Mouse (Mus musculus) heart, embryonic 12.5 days (tissue): ENCODE measurements around the gene Med28. TPM values are rescaled to one million over a fixed set of nuclear protein-coding genes. Genes with fewer than 3 reads are reported as not detected.
A peak's percentile ranks its signal among the peaks of the same experiment; 100 is the strongest.

Experiments
- ATAC-seq: fragments of 200-750 bp; cut with Nextera tagmentation; 2 replicates; pipeline ENCODE4 v1.8.0; 2017; ENCODE audit warnings: moderate TSS enrichment, moderate library complexity; ENCODE audit not compliant: insufficient number of reproducible peaks, low FRiP score
- H3K27ac ChIP-seq: fragments of 300-500 bp; sonication (generic); 2 replicates; pipeline ENCODE4 v1.5.1; 2016; ENCODE audit warnings: mild to moderate bottlenecking, moderate library complexity; ENCODE audit not compliant: poor library complexity, severe bottlenecking
- H3K27me3 ChIP-seq: fragments of 300-500 bp; sonication (generic); replicated peaks from 2 replicates; pipeline ENCODE4 v1.6.1; 2016; ENCODE audit warnings: mild to moderate bottlenecking, moderate library complexity
- H3K36me3 ChIP-seq: fragments of 300-500 bp; sonication (generic); 2 replicates; pipeline ENCODE4 v1.6.1; 2016; ENCODE audit warnings: mild to moderate bottlenecking, moderate library complexity
- H3K4me1 ChIP-seq: fragments of 300-500 bp; sonication (generic); replicated peaks from 2 replicates; pipeline ENCODE4 v1.6.1; 2016; ENCODE audit warnings: mild to moderate bottlenecking
- H3K4me2 ChIP-seq: fragments of 300-500 bp; sonication (generic); 2 replicates; pipeline ENCODE4 v1.6.1; 2016; ENCODE audit warnings: mild to moderate bottlenecking, moderate library complexity
- H3K4me3 ChIP-seq: fragments of 300-500 bp; sonication (generic); 2 replicates; pipeline ENCODE4 v1.5.1; 2016; ENCODE audit warnings: mild to moderate bottlenecking
- H3K9ac ChIP-seq: fragments of 300-500 bp; sonication (generic); 2 replicates; pipeline ENCODE4 v1.6.1; 2016; ENCODE audit warnings: mild to moderate bottlenecking, moderate library complexity
- H3K9me3 ChIP-seq: fragments of 300-500 bp; sonication (generic); replicated peaks from 2 replicates; pipeline ENCODE4 v1.6.1; 2016; ENCODE audit warnings: mild to moderate bottlenecking, moderate library complexity
- WGBS: fragments of 180-500 bp; shearing (Covaris S2); methylation state at CpG from one replicate; pipeline ENCODE4 v1.1.7; 2016; 5-methylcytosine and 5-hydroxymethylcytosine counted together
- polyA plus RNA-seq: library from polyadenylated mRNA; unstranded; fragments of >200 nt; fragmentation: Nextera tagmentation; extraction: Ambion mirVana; gene quantifications from 2 replicates; pipeline ENCODE4 v1.2.1, GENCODE M21; 2016

Gene Med28
- polyA plus RNA-seq, 1 experiment from 2014 or later = 183 TPM

DNA sequence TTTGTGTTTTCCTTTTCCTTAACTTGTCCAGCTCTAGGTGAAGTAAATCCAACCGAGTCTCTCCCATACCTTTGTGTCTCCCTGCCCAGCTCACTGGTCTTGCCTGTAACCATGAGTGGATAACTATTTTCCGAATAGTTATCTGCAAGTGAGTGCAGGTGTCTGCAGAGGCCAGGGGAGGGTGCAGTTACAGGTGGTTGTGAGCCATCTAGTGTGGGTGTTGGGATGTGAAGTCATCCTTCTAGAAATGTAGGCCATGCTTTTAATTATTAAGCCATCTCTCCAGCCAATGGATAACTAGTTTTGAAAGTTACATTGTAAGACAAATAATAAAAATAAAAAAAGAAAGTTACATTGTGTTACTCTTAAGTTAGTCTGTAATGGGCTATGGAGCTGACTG, 6.5 kb upstream of the Med28 start:
- no peak overlapping the region for H3K9ac ChIP-seq
- H3K27ac ChIP-seq = no peak overlapping the region
- no peaks in the 10 kb centered on the region for H3K9me3 ChIP-seq
- no peaks in the 10 kb centered on the region for H3K27me3 ChIP-seq
- H3K4me1 ChIP-seq = no peaks in the 10 kb centered on the region
- 85% methylated on average over 2 of the region's 2 CpGs for WGBS
- H3K36me3 ChIP-seq = peaks cover 49% of the 10 kb centered on the region
- ATAC-seq = no peak
- H3K4me2 ChIP-seq = no peak overlapping the region
- H3K4me3 ChIP-seq = no peak overlapping the region

DNA sequence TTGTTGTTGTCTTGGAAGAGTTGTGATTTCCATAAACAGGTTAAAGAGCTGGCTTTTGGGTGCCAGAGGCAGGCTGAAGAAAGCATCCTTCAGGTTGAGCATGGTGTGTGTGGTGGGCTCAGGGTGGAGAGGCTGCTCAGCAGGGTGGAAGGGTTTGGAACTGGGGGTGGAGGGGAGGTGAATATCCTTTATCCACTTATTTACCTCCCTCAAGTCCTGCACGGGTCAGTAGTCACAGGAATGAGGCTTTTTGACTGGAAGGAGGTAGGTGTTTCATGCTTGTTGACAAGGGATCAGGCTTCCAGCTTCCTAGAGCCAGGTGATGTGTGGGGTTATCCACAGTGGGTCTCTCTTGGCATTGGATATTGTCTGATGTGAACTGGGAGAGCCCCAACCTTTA, 5.4 kb upstream of the Med28 start:
- no peak for ATAC-seq

DNA sequence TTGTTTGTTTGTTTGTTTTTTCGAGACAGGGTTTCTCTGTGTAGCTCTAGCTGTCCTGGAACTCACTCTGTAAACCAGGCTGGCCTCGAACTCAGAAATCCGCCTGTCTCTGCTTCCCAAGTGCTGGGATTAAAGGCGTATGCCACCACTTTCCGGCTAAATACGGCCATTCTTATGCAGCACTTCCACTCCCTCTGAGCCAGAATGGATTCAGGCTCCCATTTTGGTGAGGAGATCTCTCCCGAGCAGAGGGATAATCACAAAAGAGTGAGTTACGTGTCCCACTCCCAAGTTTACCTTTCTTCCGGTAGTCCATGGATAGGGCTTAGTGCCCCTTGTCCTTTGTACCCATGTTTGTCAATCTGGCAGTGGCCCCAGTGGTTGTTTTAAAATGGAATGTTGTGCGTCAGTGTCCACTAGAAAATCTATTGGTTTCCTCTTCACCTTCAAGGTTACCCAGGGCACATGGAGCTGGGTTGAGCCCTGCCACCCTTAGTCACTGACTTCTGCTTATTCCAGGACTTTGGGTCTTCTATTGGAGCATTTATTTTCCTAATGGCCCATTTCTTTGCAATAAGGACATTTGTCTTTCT, 4.8 kb upstream of the Med28 start:
- Histone ChIP-seq H3K36me3 (peaks cover 38% of the 10 kb centered on the region), H3K4me3 (no peak overlapping the region), H3K27me3 (no peaks in the 10 kb centered on the region), H3K4me1 (no peaks in the 10 kb centered on the region; the same call in 1 of the 2 replicates), H3K9me3 (no peaks in the 10 kb centered on the region), H3K4me2 (no peak overlapping the region), H3K9ac (no peak overlapping the region), H3K27ac (no peak overlapping the region)
- no peak for ATAC-seq
- 88% methylated on average over 10 of the region's 10 CpGs for WGBS

More for the DNA sequence above, 5.4 kb upstream of the Med28 start:
- no peak overlapping the region for H3K4me2 ChIP-seq
- no peaks in the 10 kb centered on the region for H3K9me3 ChIP-seq
- no peak overlapping the region for H3K4me3 ChIP-seq
- no peak overlapping the region for H3K9ac ChIP-seq
- no peaks in the 10 kb centered on the region for H3K4me1 ChIP-seq
- no peak overlapping the region for H3K27ac ChIP-seq
- peaks cover 44% of the 10 kb centered on the region for H3K36me3 ChIP-seq
- H3K27me3 ChIP-seq = no peaks in the 10 kb centered on the region
- 72% methylated on average over 1 of the region's 1 CpGs for WGBS

DNA sequence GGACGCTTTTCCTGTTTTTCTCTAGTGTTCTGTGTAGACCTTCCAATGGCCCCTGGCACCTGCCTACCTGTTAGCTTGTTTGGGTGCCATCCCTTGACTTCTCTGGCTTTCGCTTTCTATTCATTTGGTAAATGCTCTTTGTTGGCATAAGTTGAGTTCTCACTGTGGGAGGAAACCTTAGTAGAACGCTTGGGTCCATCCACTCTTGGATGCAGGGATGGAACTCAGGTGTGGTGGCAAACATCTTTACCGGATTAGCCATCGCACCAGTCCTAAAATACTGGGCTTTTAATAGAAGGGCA, 731 bp downstream of the Med28 start:
- H3K4me1 ChIP-seq = peaks cover 14% of the 10 kb centered on the region
- H3K4me3 ChIP-seq = peak overlapping the region; percentile 83
- H3K9ac ChIP-seq = peak overlapping the region; percentile 90
- H3K27ac ChIP-seq = no peak overlapping the region
- H3K4me2 ChIP-seq = peak overlapping the region; percentile 89
- WGBS = 2% methylated on average over 5 of the region's 5 CpGs
- no peaks in the 10 kb centered on the region for H3K9me3 ChIP-seq
- no peak for ATAC-seq
- H3K27me3 ChIP-seq = no peaks in the 10 kb centered on the region
- peaks cover 21% of the 10 kb centered on the region for H3K36me3 ChIP-seq

DNA sequence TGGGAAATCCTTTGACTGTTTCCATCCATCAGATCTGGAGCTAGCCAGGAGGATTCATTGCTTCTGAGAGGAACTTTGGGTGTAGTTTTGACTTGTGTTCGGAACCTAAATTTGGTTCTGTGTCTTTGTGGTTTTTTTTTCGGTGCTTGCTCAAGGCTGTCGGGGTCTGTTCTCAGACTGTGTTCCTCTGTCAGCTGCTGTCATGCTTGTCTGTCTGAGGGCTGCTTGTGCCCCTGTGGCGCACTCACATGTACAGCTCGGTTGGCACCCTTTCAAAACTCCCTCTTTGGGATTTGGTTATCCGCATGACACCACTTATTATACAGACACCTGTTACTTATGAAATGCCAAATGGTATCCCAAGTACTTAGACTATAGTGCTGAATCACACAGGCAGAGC, 1.6 kb downstream of the Med28 start:
- no peak for ATAC-seq
- peak overlapping the region; percentile 83 for H3K4me3 ChIP-seq
- H3K27ac ChIP-seq = no peak overlapping the region
- no peaks in the 10 kb centered on the region for H3K27me3 ChIP-seq
- 91% methylated on average over 6 of the region's 6 CpGs for WGBS
- H3K4me1 ChIP-seq = peaks cover 14% of the 10 kb centered on the region
- no peak overlapping the region for H3K9ac ChIP-seq
- H3K9me3 ChIP-seq = no peaks in the 10 kb centered on the region
- H3K36me3 ChIP-seq = peaks cover 30% of the 10 kb centered on the region
- H3K4me2 ChIP-seq = peak overlapping the region; percentile 89

DNA sequence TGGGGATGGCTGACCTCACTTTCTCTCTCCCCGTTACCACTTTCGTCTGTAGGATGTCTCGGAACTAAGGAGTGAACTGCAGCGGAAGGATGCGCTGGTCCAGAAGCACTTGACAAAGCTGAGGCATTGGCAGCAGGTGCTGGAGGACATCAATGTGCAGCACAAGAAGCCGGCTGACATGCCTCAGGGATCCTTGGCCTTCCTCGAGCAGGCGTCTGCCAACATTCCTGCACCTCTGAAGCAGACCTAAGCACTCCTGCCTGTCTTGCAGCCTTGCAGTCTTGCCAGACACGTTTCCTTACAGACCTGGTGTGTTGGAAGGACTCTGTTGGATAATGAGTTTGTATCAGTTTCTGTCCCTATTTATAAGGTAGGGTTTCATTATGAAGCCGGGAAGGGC, 5.1 kb downstream of the Med28 start:
- Histone ChIP-seq H3K4me1 (peaks cover 14% of the 10 kb centered on the region), H3K27ac (no peak overlapping the region), H3K4me2 (no peak overlapping the region), H3K36me3 (peaks cover 46% of the 10 kb centered on the region), H3K4me3 (no peak overlapping the region), H3K9ac (no peak overlapping the region), H3K27me3 (no peaks in the 10 kb centered on the region), H3K9me3 (no peaks in the 10 kb centered on the region)
- WGBS = 91% methylated on average over 10 of the region's 10 CpGs
- no peak for ATAC-seq

DNA sequence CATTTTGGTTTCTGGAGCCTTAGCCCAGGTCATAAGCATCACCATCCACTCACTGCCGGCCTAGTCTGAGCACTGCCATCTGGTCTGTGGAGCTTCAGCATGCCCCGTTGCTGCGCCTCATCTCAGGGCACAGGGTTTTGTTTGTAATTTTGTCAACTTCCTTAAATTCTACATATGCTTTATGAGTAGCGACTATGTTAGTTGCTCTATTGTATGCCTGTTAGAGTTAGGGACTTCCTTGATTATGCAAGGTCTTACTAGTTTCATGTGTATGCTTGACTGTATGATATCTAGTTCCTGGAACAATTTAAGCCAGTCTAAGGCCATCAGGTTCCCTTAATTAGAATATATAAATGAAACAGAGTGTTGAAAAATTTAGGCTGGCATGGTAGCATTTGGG, 6.3 kb downstream of the Med28 start:
- Histone ChIP-seq H3K9me3 (no peaks in the 10 kb centered on the region), H3K4me1 (peaks cover 8% of the 10 kb centered on the region), H3K36me3 (peaks cover 55% of the 10 kb centered on the region), H3K27me3 (no peaks in the 10 kb centered on the region), H3K27ac (no peak overlapping the region), H3K4me2 (no peak overlapping the region), H3K4me3 (no peak overlapping the region), H3K9ac (no peak overlapping the region)
- 96% methylated on average over 4 of the region's 4 CpGs for WGBS
- no peak for ATAC-seq

DNA sequence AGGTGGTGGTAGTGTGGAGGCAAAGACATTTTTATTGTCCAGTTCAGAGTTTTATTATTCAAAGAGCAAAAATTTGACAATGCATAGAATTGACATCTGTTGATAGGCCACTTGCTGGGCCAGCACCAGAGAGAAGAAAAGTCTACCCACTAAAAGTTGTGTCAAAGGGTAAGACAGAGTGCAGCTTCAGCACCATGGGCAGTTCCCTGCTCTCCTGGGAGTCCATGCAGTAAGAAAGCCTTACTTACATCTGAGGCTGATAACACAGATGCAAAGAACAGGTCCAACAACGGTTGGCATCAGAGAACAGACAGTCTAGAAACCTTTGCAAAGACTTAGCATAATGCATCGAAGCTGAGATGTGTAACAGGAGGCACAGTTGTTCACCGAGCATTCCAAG, 9.7 kb downstream of the Med28 start:
- 80% methylated on average over 3 of the region's 3 CpGs for WGBS
- no peaks in the 10 kb centered on the region for H3K27me3 ChIP-seq
- no peak overlapping the region for H3K27ac ChIP-seq
- no peaks in the 10 kb centered on the region for H3K9me3 ChIP-seq
- H3K4me2 ChIP-seq = no peak overlapping the region
- no peak overlapping the region for H3K9ac ChIP-seq
- H3K4me3 ChIP-seq = no peak overlapping the region
- H3K4me1 ChIP-seq = no peaks in the 10 kb centered on the region
- no peak for ATAC-seq
- peaks cover 50% of the 10 kb centered on the region for H3K36me3 ChIP-seq

DNA sequence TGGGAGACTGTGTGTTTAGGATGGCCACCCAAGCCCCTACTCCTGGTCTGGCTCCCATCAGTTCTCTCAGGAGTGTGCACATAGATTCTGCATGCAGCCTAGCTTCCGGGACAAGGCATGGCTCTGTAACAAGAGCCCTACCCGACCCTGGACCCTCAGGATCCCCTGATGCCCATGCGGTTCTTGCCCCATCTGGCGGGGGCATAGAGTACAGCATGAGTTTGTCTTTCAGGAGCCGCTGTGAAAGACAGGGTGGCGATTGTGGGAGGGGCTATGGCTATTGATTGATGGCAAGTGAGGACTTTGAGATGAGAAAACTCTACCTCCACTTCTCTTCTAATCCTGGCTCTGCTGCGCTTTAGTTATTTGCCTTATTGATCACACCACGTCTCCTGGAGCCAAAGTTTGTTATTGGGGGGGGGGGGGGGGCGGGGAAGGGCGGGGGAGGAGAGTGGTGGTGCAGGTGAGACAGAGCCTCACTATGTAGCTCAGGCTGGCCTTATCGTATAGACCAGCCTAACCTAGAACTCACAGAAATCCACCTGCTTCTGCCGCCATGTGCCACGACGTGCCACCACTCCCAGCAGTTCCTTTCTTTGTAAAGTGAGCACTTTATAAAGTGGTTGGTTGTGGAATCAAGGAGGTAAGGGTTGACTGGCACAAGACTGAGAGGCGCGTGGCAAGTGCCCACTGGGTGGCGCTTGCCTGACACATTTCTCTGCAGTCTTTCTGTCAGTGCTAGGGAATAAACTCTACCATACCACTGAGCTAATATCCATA, 14.5 kb downstream of the Med28 start:
- ATAC-seq = 0 out of 2 replicates have a peak, but pooled peaks have one; percentile 33
- 7% methylated on average over 17 of the region's 17 CpGs for WGBS
- no peak overlapping the region for H3K27ac ChIP-seq
- no peaks in the 10 kb centered on the region for H3K4me1 ChIP-seq
- no peak overlapping the region for H3K9ac ChIP-seq
- no peak overlapping the region for H3K4me3 ChIP-seq
- peak overlapping the region; percentile 28 for H3K4me2 ChIP-seq
- 0 out of 2 replicates have a peak, but pooled peaks cover 4% of the 10 kb centered on the region for H3K27me3 ChIP-seq
- no peaks in the 10 kb centered on the region for H3K9me3 ChIP-seq
- peaks cover 13% of the 10 kb centered on the region for H3K36me3 ChIP-seq

DNA sequence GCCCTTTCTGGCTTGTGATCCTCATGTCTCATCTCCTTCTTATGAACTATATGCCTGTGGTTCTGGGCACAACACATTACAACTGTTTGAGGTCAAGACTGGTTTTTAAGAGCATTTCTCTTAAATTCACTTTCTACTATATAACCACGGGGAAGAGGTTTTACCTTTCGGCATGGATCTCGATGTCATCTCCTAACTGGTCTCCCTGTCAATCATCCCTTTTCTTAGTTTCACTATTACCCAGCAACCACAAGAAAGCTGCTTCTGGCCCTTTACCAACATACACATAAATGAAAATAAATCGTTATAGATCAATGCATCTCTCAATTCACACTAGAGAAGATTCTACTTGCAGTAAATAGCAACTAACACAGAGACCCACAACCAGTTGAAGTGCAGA, 15.1 kb downstream of the Med28 start:
- Histone ChIP-seq H3K4me3 (no peak overlapping the region), H3K36me3 (peaks cover 13% of the 10 kb centered on the region), H3K9ac (no peak overlapping the region), H3K4me2 (no peak overlapping the region), H3K27ac (no peak overlapping the region), H3K4me1 (no peaks in the 10 kb centered on the region), H3K27me3 (0 out of 2 replicates have a peak, but pooled peaks cover 4% of the 10 kb centered on the region), H3K9me3 (no peaks in the 10 kb centered on the region)
- 64% methylated on average over 4 of the region's 4 CpGs for WGBS
- no peak for ATAC-seq

DNA sequence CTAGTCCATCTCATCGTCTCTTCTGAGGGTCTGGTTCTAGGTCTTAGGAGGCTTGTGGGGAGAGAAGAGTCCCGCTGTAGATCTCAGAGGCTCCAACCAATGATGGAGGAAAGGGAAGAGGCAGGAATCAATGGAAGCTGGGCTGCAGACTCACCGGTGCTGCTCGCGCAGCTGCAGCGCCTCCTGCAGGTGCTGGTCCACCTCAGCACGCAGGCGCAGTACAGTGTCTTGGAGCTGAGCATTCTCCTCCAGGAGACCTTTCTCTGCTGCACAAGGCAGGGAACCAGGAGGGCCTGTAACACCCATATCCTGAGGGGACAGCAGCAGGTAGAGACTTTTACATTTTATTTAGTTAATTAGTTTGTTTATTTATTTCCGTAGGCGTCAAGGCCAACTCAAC, 19.5 kb downstream of the Med28 start:
- H3K4me1 ChIP-seq = no peaks in the 10 kb centered on the region
- 50% methylated on average over 10 of the region's 10 CpGs for WGBS
- H3K4me3 ChIP-seq = no peak overlapping the region
- H3K27ac ChIP-seq = no peak overlapping the region
- H3K9ac ChIP-seq = no peak overlapping the region
- H3K27me3 ChIP-seq = 0 out of 2 replicates have a peak, but pooled peaks cover 4% of the 10 kb centered on the region
- no peaks in the 10 kb centered on the region for H3K9me3 ChIP-seq
- no peak for ATAC-seq
- H3K4me2 ChIP-seq = no peak overlapping the region
- H3K36me3 ChIP-seq = no peaks in the 10 kb centered on the region
